Mouse (Mus musculus) brain, embryonic 14.5 days (tissue): ENCODE measurements around the gene Pla2g12b. TPM values are rescaled to one million over a fixed set of nuclear protein-coding genes. Genes with fewer than 3 reads are reported as not detected.

Experiments
- DNase-seq: peaks from one replicate; pipeline ENCODE4 v3.0.0-alpha.2; 2011; ENCODE audit warnings: low read depth
- CTCF ChIP-seq: fragments of 200-500 bp; IDR thresholded peaks from 2 replicates; pipeline ENCODE4 v1.5.1; 2012; ENCODE audit warnings: inconsistent platforms, mild to moderate bottlenecking, moderate library complexity, borderline replicate concordance; ENCODE audit not compliant: insufficient read depth, insufficient read length; ENCODE audit errors: extremely low read depth
- POLR2A ChIP-seq: fragments of 200-500 bp; IDR thresholded peaks from 2 replicates; pipeline ENCODE4 v1.6.1; 2012; ENCODE audit warnings: mild to moderate bottlenecking, inconsistent platforms, borderline replicate concordance; ENCODE audit not compliant: poor library complexity, insufficient read depth, insufficient read length, severe bottlenecking; ENCODE audit errors: extremely low read depth
- polyA plus RNA-seq: library from polyadenylated mRNA; depleted of rRNA; stranded (reverse); fragments of >200 nt; gene quantifications from 2 replicates; pipeline ENCODE4 v1.2.3, GENCODE M21; 2012

Gene Pla2g12b
- polyA plus RNA-seq, 1 experiment = not detected

DNA sequence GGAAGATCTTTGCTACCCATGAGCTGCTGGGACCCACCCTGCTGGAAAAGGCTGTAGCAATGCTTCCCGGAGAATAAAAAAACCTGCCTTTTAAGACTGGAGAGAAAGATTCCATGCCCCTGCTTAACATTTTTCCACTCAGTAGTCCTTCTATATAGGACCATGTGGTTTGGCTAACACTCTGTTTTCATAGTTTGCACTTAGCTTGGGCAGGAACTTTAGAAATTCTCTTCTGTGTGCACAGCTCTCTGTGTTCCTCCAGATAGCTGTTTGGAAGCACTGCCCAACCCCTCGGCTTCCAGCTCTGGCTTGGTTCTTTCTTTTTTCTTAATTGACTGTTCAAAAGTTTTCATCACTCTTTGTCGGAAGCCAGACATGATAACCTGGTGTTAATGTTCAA is 13.2 kb downstream of the Pla2g12b start:
- TF ChIP-seq POLR2A (no peak), CTCF (no peak)
- DNase-seq = no peak

DNA sequence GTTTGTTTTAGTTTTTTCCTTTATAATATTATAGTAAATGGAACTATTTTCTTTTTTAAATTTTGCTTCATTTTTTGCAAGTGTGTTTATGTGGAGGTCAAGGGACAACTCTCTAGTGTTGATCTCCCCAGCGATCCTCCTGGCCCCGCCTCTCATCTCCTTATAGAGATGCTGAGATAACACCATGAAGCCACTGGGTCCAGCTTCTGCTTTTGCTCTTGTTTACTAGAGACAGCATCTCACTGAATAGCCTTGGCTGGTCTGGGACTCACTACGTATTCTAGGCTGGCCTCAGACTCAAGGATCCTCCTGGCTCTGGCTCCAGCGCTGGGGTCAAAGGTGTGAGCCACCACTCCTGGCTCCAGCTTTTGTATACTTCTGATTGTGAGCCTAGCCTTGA is 16.1 kb downstream of the Pla2g12b start:
- no peak for DNase-seq
- TF ChIP-seq POLR2A (no peak), CTCF (no peak)

DNA sequence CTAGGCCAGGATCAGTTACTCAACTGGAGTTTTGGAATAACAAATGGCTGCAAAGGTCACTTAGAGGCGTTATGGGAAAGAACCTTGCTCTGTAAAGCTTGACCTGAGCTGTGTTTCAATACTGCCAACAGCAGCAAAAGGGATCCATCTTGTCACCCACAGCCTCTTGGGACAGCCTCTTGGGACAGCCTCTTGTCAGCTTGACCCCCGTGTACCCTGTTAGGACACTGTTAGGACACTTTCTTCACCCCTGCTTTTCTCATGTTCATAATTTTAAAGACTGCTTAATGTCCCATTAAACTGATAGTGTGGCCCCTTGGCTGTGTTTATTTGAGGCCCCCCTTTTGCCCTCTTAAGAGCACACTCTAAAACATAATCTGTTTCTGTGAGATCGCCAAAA is 21.0 kb downstream of the Pla2g12b start:
- no peak for TF ChIP-seq CTCF
- no peak for TF ChIP-seq POLR2A
- DNase-seq = no peak

DNA sequence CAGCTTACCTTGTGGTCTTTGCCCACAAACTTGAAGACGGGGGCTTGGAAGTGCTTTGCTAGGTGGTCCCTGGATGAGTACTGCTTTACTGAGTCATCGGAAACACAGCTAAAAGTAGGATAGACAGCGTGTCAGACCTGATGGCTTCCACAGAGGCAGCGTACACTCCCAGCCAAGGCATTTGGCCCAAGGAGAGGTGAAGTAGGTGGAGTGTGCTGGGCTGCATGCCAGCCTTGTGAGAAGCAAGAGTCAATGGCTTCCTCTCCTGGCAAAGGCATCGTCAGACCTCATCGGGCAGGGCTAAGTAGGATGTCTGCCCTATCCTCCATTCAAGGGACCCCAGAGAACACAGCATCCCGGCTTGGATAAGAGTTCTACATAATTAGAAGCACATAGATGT is 21.9 kb downstream of the Pla2g12b start:
- no peak for TF ChIP-seq CTCF
- no peak for TF ChIP-seq POLR2A
- DNase-seq = peak; percentile 14

DNA sequence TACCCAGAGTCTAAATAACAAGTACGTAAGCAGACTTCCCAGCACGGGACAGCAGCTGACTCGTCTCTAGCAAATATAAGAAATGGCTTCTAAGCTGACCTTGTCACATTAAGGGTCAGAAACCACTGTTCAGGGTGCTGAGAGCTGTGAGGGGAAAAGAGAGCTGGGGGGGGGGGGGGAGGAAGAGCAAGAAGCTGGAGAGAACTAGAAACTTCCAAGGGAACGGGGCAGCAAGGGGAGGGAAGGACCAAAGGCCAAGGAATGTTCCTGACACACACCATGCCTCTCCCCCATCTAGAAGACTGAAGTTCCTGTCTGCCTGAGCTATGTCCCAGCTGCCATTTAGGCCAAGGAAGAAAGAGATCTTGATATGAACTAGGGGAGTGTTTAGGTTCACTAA is 22.9 kb downstream of the Pla2g12b start:
- TF ChIP-seq CTCF (no peak), POLR2A (no peak)
- DNase-seq = no peak

DNA sequence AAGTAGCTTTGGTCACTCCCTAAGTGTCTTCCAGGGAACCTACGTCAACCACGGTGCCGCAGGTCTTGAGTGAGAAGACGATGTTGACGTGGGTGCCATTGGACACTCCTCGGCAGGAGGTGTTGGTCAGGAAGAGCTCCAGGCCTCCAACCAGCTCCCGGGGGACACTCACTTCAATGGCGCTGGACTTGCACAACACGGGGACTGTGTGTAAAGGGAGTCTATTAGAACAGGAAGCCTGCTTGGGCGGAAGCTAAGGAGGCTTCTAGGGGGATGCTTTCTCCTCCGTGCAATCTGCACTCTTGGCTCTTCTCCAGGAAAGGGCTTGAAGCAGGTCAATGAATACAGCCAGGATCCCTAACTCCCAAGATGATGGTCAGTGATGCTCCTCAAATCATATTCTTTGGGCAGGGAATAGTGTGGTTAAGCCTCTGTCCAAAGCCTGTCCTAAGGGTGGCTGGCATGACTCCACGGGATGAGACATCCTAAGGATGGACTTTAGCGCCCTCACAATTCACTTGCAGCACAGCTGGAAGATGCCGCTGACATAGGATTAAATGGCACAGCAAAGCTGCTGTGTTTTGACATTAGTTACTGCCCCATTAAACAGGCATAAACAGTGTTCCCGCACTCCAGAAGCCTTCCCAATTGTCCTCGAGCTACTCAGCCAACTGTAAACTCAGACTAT is 26.1 kb downstream of the Pla2g12b start:
- DNase-seq = no peak
- TF ChIP-seq POLR2A = no peak
- no peak for TF ChIP-seq CTCF

DNA sequence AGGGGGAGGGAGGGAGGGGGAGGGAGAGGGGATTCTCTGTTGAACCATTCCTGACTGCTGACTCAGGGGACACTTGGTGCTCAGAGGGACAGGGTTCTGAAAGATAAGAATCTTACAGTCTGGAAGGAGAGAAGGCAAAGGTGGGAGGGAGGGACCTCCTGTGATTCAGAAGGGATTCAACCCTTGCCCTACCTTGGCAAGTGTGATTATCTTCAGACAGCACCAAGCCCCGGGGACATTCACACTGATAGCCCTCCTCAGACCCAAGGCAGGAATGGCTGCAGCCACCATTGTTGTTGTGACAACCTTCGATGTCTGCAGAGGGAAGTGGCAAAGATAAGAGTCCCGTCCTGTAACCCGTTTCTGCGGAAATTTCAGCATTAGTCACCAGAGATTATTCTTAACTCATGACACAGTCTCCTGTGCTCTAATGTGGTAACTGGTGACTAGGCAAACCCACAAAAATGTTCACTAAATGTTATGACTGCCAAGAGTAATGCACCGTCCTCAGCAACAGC is 27.3 kb downstream of the Pla2g12b start:
- DNase-seq = no peak
- TF ChIP-seq CTCF (no peak), POLR2A (no peak)

DNA sequence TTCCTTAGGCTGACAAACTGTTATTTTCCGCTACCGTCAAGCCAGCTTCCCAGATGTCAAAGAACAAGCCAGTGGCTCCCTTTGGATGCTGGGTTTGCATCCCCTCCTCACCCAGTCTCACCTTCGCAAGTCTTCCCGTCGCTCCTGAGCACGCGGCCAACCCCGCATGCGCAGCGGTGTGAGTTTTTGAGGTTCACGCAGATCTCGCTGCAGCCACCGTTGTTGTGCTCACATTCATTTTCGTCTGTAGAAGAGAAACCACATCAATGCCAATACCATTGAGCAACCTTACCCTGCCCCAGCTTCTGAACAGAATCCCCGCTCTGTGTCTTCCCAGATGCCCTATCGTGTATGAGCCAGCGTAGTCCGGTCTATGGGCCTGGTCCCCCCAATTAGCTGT is 32.3 kb downstream of the Pla2g12b start:
- TF ChIP-seq CTCF (no peak), POLR2A (no peak)
- DNase-seq = no peak

DNA sequence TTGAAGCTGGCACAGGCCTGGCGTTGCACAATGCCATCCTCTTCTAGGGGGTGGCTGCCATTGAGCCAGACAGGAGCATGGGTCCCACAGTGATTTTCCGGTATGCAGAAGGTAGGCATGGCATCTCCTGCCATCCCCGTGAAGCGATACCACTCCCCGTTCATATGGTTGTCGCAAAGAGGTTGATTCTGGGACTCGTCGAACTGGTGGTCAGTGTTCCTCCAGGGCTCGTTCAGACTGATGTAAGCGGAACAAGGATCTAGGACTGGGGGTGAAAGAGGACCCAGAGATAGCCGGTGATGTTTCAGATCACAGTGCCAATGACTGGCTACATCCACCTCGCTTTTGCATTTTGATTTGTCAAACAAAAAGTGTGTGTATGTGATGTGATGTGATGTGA is 35.2 kb downstream of the Pla2g12b start:
- no peak for DNase-seq
- TF ChIP-seq CTCF (no peak), POLR2A (no peak)

DNA sequence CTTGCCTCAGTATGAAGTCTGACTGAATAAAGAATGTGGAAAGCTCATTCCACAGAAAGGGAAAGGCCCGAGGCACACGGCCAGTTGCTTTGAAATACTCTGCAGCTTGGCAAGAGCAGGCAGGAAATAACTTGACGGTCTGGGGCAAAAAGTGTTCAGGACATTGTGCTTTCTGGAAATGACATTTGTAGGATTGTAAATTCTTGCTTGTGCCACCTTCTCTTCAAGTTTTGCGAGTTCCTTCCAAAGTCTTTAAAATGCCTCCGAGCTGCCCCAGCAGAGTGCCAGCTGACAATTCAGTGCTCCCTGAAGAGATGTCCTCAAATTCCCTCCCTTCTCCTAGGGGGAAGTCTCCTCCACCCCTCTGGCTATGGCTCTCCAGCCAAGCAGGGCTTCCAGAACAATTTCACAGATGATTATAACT is 36.1 kb downstream of the Pla2g12b start:
- no peak for TF ChIP-seq POLR2A
- no peak for TF ChIP-seq CTCF
- DNase-seq = no peak

DNA sequence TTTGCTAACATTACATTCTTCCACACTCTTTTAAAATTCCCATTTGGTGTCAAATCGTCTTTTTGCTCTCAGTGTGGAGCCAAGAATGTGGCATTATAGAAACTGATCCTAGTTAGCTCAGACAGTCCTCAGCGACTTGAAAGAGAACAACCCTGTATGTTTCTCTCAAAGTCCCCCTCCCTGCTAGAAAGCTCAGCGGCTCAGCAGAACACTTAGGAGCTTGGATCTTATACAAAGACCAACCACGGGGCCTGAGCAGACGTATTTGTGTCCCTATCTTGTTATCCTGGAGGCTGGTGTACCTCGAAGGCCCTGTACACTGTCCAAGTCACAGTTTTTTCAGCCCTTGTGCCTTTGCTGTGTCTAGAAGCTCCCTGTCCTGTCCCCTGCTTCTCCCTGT is 36.7 kb downstream of the Pla2g12b start:
- no peak for TF ChIP-seq POLR2A
- TF ChIP-seq CTCF = no peak
- no peak for DNase-seq

DNA sequence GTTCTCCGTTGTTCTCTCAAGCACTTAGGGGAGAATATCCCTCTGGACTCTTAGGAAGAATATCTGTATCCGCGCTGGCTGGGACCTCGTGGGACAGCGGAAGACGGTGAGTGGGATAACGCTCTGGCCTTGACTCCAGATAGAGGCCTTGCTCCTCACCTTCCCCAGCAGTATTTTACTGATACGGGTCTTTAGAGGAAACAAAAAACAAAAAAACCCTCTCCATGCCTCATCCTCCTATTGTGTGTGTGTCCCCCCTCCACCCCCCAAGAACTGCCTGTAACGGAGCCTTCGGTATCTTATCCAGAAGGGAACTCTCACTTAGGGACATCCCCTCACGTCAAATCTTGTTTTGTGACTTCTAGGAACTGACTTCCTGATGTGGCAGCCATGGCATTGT is 38.3 kb downstream of the Pla2g12b start, which contains the start of gene Oit3:
Gene Oit3 (minus strand): TSS at position 44 of the 400 bp plus-strand sequence.
- TF ChIP-seq POLR2A (no peak), CTCF (no peak)
- no peak for DNase-seq

DNA sequence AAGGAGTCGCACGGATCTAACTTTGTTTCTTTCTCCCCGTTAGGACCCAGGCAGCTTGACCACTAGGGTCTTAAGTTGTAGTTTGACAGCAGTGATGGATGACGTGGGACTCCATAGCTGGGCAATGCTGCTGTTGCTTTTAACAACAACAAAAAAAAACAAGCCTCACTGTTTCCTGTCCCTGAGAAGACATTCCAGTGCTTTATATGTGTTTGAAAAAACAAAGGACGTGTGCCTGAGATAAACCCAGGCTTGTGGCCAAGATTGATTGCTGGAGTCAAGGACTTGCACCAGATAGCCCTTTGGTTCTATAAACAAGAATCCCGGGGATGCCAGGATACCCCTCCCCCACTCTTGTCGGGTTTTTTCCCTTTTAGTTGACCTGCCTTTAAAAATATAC is 39.8 kb downstream of the Pla2g12b start:
- no peak for DNase-seq

More for the DNA sequence above, 39.8 kb downstream of the Pla2g12b start:
- no peak for TF ChIP-seq POLR2A
- TF ChIP-seq CTCF = no peak
